Mouse (Mus musculus) olfactory bulb, adult 2 months (tissue): ENCODE measurements around the gene Gm10762. TPM values are rescaled to one million over a fixed set of nuclear protein-coding genes. Genes with fewer than 3 reads are reported as not detected.

Experiments used
- H3K27ac ChIP-seq: fragments of 200-500 bp; 2 replicates; pipeline ENCODE4 v1.5.1; 2012; ENCODE audit warnings: low read depth, low read length; ENCODE audit not compliant: insufficient read depth
- H3K4me1 ChIP-seq: fragments of 200-500 bp; 2 replicates; pipeline ENCODE4 v1.6.1; 2012; ENCODE audit warnings: low read length; ENCODE audit not compliant: control insufficient read depth, insufficient read depth
- H3K4me3 ChIP-seq: fragments of 200-500 bp; 2 replicates; pipeline ENCODE4 v1.5.1; 2012; ENCODE audit warnings: mild to moderate bottlenecking, low read depth, low read length, moderate library complexity; ENCODE audit not compliant: insufficient read depth
- CTCF ChIP-seq: fragments of 200-500 bp; IDR thresholded peaks from 2 replicates; pipeline ENCODE4 v1.5.1; 2012; ENCODE audit warnings: low read depth, mild to moderate bottlenecking, low read length, moderate library complexity; ENCODE audit not compliant: insufficient read depth
- POLR2A ChIP-seq: fragments of 200-500 bp; IDR thresholded peaks from 2 replicates; pipeline ENCODE4 v1.6.1; 2012; ENCODE audit warnings: mild to moderate bottlenecking, low read depth, low read length, moderate library complexity; ENCODE audit not compliant: insufficient read depth
- WGBS: fragments of 180-500 bp; shearing (Covaris S2); methylation state at CpG from one replicate; pipeline ENCODE4 v1.1.7; 2018; 5-methylcytosine and 5-hydroxymethylcytosine counted together
- polyA plus RNA-seq: library from polyadenylated mRNA; stranded (reverse); fragments of >200 nt; gene quantifications from 2 replicates; pipeline ENCODE4 v1.2.4, GENCODE M21; 2012; ENCODE audit warnings: low replicate concordance; ENCODE audit not compliant: missing spikeins, insufficient read depth, insufficient read length

The Gm10762 gene
- polyA plus RNA-seq, 1 experiment, result not detected

GRCm38 (mm10) chr2:128966641-128967580, 614 bp downstream of the Gm10762 start, which contains the start of gene Zc3h6:
Zc3h6 (plus strand) TSS chr2:128967402.
- peak within 1 kb of the TSS; percentile 100 for H3K27ac ChIP-seq
- TF ChIP-seq CTCF, result no peak
- TF ChIP-seq POLR2A, result peak; percentile 90
- H3K4me1 ChIP-seq, result peaks cover 2% of the 10 kb centered on the region; the same call in 1 of the 2 replicates
- WGBS, result under 1% methylated on average over 65 of the region's 65 CpGs
- H3K4me3 ChIP-seq, result peak within 1 kb of the TSS; percentile 91

- 3% methylated on average over 6 of the region's 6 CpGs for WGBS
- H3K27ac ChIP-seq, result no peak overlapping the region
- no peak for TF ChIP-seq CTCF
- peaks cover 2% of the 10 kb centered on the region; the same call in 1 of the 2 replicates for H3K4me1 ChIP-seq
- H3K4me3 ChIP-seq, result no peak overlapping the region
Observed at GRCm38 (mm10) chr2:128966236-128966635, 1.3 kb downstream of the Gm10762 start.

GRCm38 (mm10) chr2:128965505-128966105, 1.9 kb downstream of the Gm10762 start:
- H3K4me1 ChIP-seq, result peaks cover 2% of the 10 kb centered on the region; the same call in 1 of the 2 replicates
- no peak overlapping the region for H3K27ac ChIP-seq
- no peak overlapping the region for H3K4me3 ChIP-seq
- WGBS, result 73% methylated on average over 5 of the region's 5 CpGs
- no peak for TF ChIP-seq CTCF
- no peak for TF ChIP-seq POLR2A

- TF ChIP-seq POLR2A, result no peak
- TF ChIP-seq CTCF, result no peak
- Histone ChIP-seq H3K27ac (no peak overlapping the region), H3K4me3 (no peak overlapping the region), H3K4me1 (no peaks in the 10 kb centered on the region)
Observed at GRCm38 (mm10) chr2:128954186-128954585, 13.3 kb downstream of the Gm10762 start.

- WGBS, result 32% methylated on average over 6 of the region's 6 CpGs
- Histone ChIP-seq H3K27ac (no peak overlapping the region), H3K4me1 (no peaks in the 10 kb centered on the region), H3K4me3 (no peak overlapping the region)
- TF ChIP-seq CTCF (no peak), POLR2A (no peak)
Observed at GRCm38 (mm10) chr2:128947962-128948588, 19.4 kb downstream of the Gm10762 start.

- Histone ChIP-seq H3K4me3 (peak within 1 kb of the TSS; percentile 89), H3K4me1 (no peaks in the 10 kb centered on the region), H3K27ac (peak within 1 kb of the TSS; percentile 46; the same call in 1 of the 2 replicates)
- TF ChIP-seq POLR2A (peak; percentile 97), CTCF (no peak)
- 1% methylated on average over 65 of the region's 65 CpGs for WGBS
Observed at GRCm38 (mm10) chr2:128943538-128944528, 23.7 kb downstream of the Gm10762 start, which contains the start of gene Zc3h8. Zc3h8 (minus strand) TSS chr2:128944077.

GRCm38 (mm10) chr2:128936256-128936655, 31.3 kb downstream of the Gm10762 start:
- H3K4me1 ChIP-seq, result no peaks in the 10 kb centered on the region
- TF ChIP-seq POLR2A (no peak), CTCF (no peak)
- H3K27ac ChIP-seq, result no peak overlapping the region
- H3K4me3 ChIP-seq, result no peak overlapping the region
- 95% methylated on average over 3 of the region's 3 CpGs for WGBS

GRCm38 (mm10) chr2:128930704-128931103, 36.8 kb downstream of the Gm10762 start:
- no peak overlapping the region for H3K27ac ChIP-seq
- H3K4me1 ChIP-seq, result no peaks in the 10 kb centered on the region
- TF ChIP-seq POLR2A (no peak), CTCF (no peak)
- no peak overlapping the region for H3K4me3 ChIP-seq
